Mouse (Mus musculus) layer of hippocampus, adult 8-10 months (tissue): ENCODE data around the gene Pard3. TPM values are rescaled to one million over a fixed set of nuclear protein-coding genes. Genes with fewer than 3 reads are reported as not detected.
"Not testable (repeated sequence)": the region's sequence is repeated elsewhere in the genome, so short reads cannot be mapped to it uniquely, and the experiment has no call there.

Source experiments
- DNase-seq, 2 experiments: peaks; one replicate each; pipeline ENCODE4 v3.0.0; 2022; ENCODE audit warnings: low spot score in 2 of 2
- total RNA-seq, 4 experiments: library from RNA; stranded (reverse); gene quantifications; 2 replicates each; pipeline ENCODE4 v1.2.4; 2022

Gene Pard3
- total RNA-seq, 4 experiments from 2014 or later = 22.7 to 28.9 (median 25.4) TPM

DNA sequence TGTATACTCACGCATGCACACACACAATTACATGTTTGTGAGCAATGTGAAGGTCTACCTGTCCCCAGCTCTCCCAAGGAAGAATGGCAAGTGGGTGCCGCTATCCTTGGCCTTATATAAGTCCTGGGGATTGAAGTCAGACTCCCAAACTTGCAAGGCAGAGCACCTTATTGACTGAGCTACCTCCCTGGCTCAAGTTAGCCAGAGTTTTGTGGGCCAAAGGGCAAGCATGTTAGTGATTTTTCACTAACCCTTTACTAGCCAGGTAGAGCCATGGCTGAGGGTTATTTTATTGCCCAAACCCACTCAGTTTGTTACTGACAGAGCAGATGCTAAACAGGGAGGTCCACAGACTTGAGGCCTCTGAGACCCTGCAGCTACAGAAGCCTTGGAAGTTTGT lies 73.1 kb downstream of the Pard3 start:
- no peak for DNase-seq

DNA sequence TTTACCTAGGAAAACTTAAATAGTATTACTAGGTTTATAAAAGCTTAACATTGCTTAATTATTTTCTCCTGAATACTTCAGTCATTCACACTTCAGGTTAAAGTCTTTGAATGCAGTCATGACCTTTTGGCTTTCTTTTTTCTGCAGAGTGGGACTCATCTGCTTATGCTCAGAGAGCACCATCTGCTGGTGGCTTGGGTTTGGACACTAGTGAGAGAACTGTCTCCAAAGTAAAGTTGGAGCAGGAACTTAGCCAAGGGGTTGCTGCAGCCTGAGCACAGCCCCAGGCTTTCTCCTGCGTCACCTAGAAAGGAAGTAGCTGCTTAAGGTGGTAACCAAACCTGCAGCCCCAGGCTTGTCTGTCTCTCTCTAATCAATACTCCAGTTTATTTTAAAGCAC lies 75.5 kb downstream of the Pard3 start:
- DNase-seq = peak; percentile 56 to 76

GRCm38 (mm10) chr8:127140945-127141344 lies 77.3 kb downstream of the Pard3 start:
- no peak for DNase-seq

- DNase-seq = no peak
Measured at GRCm38 (mm10) chr8:127143641-127144040, 79.9 kb downstream of the Pard3 start.

DNA sequence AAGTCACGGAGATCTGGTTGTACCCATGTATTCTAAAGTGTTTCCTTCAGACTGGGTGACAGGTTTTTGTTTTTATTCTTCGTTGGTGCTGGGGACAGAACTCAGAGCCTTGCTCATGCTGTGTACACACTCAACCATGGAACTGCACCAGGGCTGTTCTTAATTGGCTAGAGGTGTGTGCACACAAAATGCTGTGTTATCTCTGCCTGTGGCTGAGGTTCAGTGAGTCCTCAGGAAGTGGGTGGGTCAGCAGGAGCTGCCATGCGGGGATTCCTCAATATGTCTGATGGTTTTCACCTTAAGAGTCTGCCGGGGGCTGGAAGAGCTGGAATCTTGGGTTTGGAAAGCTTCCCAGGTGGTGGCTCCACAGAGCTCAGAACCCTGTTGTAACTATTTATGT lies 80.9 kb downstream of the Pard3 start:
- no peak for DNase-seq

DNA sequence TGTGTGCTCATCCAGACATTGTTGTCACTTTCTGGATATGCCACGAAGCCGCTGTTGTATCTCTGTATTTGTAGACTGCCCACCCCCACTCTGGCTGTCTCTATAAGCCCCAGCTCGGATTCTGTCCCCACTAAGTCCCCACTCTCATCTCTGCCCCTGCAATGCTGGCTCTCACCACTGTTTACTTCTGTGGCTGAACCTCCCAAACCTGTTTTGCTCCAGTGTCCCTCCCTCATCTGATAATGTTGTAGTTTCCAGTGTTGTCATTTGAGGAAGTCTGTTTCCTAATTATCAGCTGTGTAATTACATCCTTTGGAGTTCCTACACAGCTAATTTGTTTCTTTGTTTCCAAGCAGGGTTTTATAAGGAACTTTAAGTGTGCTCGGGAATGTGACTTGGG lies 81.4 kb downstream of the Pard3 start:
- DNase-seq = no peak

- no peak for DNase-seq
Measured at GRCm38 (mm10) chr8:127146055-127146454, 82.4 kb downstream of the Pard3 start.

GRCm38 (mm10) chr8:127148821-127149220 lies 85.1 kb downstream of the Pard3 start:
- DNase-seq = no peak

DNA sequence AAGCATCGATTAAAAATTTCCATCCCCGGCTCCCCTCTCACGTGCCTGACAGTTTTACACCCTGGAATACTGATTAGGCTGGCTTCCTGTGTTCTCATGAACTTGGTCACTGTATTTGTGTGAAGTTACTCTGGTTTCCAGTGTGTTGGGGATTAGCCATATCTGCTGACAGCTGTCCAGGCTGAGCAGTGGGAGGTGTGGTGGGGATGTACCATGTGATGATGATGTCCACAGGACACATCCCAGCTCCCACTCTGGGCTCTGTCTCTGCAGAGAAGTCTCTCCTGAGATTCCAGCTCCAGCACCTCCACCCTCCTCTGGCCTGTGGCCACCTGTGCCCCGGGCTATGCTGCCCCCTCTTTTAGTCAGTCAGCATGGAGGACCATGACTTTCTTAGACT lies 87.0 kb downstream of the Pard3 start:
- DNase-seq = no peak

DNA sequence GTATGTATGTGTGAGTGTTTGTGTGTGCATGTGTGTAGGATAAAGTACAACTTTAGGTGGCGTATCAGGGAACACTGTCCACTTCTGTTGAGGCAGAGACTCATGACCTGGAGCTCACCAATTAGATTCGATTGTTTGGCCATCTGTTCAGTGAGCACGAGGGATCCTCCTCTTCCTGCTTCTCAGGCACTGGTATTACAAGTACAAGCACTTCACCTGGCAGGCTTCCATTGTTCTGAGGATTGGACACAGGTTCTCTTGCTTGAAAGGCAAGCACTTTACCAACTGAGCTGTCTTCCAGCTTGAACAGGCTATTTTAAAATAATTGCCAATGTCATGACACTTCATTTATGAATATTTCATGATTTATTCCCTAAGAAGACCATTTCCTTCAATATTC lies 88.0 kb downstream of the Pard3 start:
- no peak for DNase-seq

GRCm38 (mm10) chr8:127157087-127157486 lies 93.4 kb downstream of the Pard3 start:
- no peak for DNase-seq

DNA sequence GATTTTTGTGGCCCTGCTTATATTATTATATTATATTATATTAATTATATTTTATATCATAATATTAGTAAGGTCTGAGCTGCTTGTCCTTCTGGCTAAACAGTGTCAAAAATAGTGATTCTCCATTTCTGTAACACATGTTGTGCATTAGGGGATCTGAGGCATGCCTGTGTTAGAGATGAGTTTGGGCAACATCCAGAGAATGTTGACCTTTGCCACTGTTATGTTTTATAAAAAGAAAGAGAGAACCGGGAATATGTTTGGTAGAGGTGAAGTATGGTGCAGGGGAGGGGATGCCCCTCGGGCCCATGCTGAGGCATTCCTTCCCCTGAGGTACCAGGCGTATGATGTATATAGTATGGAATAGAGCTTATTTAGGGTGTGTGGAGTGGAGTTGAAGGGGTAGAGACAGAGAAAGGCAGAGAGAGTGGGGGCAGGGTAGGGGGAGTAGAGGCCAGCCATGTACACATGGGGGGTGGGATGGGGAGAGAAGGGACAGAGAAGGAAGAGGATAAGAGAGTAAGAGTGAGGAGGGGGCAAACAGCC lies 95.8 kb downstream of the Pard3 start:
- DNase-seq = no peak

DNA sequence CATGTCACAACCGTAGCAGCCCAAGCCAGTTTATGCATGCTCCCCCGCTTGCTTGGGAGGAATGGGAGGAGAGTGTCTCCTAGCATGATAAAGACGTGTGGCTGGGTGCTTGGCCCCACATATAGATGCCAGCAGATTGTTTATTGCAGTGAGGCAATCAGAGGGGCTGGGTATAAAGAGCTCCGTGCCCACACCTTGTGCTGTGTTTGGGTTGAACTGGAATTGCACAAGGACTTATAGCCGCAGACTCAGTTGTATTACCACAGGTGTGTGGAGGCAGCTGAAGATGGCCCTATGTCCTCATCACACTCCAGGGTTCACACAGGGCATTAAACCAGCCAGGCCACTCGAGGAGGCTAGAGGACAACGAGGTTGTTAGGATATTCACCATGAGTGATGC lies 98.2 kb downstream of the Pard3 start:
- DNase-seq = no peak

DNA sequence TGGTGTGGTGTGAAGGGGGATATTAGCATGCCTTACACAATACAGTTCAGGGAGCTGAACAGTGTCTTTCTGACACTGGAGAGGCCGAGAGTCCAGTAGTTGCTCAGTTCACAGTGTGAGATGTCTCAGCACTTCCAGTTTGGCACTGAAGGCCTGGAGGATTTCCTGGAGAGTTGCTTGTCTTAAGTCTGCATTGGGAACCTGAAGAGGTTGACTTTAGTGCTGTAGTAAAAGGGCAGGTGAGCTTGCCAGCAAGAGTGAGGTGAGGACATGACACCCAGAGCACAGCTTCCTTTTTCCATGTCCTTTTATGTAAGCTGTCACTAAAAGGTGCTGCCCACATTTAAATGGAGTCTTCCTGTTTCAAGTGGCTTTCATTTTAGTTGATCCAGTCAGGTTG lies 99.1 kb downstream of the Pard3 start:
- DNase-seq = no peak

DNA sequence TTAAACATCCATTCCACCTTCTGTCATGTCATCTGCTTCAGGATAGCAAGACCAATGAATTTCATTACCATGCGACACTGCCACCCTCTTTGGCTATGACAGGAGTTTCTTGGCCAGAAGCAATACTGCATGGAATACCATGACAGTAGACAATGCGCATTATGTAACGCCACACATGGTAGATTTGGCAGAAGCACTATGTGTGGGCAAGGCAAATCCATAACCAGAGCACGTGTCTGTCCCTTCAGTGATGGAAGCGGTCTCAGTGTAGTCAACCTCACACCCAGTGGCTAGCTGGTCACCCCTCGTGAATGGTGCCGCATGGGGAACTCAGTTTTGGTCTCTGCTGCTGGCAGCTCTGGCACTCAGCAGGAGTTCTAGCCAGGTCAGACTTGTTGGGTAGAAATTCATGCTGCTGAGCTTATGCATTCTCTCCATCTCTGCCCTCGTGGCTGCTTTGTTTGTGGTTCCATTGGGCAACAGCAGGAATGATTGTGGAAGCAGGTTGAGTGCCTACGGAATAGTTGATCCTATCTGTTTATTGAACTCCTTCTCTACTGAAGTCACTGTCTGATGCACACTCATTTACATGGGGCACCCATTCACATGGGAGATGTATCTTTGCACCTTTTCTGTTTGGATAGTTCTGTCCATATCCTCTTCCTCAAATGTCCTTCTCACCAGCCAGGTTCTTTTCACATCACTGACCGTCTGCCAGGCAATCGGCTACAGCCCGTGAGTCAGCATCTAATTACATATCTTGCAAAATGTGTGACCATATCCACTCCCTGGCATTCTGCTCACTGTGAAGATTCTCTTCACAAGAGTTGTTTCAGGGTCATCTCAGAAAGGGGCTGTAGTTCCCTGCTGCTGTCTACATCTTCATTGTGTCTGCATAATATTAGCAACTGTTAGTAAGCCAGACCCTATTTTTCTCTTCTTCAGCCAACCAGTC lies 100.9 kb downstream of the Pard3 start:
- DNase-seq = no peak

GRCm38 (mm10) chr8:127168496-127168895 lies 104.8 kb downstream of the Pard3 start:
- no peak for DNase-seq

DNA sequence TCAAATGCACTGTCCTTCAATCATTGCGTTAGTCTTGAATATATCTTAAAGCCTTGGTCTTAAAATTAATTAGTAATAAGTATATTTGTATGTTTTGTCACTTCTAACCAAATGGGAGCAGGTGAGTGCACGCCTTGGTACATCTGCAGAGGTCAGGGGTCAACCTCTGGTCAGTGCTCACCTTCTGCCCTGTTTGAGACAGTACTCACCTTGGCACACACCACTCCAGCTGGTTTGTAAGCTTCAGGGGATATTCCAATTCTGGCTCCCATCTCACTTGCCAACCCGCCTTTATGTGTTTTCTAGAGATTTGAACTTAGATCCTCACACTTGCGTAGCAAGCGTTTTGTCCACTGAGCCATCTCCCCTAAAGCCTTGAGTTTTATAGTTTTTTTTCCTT lies 105.7 kb downstream of the Pard3 start:
- DNase-seq = no peak

- DNase-seq = not testable (repeated sequence)
Measured at GRCm38 (mm10) chr8:127170372-127170771, 106.7 kb downstream of the Pard3 start.

- DNase-seq = no peak
Measured at GRCm38 (mm10) chr8:127170930-127171329, 107.2 kb downstream of the Pard3 start.

DNA sequence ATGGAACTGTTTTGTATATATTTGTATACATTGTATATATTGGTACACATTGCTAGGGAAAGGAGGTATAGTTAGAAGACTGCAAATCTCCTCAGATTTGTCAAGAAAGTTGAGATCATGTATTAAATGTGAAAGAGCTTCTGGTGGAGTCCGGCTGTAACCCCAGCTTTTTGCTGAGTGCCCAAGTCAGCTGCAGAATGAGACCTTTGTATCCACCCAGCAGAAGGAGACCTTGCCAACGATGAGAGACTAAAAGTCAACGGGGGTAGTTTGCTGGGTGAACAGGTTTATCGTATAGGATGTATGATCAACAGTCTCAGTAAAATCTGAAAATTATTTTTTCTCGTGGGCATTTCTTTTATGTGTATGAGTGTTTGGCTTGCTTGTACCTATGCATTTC lies 109.8 kb downstream of the Pard3 start:
- DNase-seq = no peak

GRCm38 (mm10) chr8:127174411-127174810 lies 110.7 kb downstream of the Pard3 start:
- no peak for DNase-seq

GRCm38 (mm10) chr8:127175160-127175836 lies 111.6 kb downstream of the Pard3 start:
- no peak for DNase-seq
